ENCODE assay signal across 7 mouse cellular contexts in the genomic region with DNA sequence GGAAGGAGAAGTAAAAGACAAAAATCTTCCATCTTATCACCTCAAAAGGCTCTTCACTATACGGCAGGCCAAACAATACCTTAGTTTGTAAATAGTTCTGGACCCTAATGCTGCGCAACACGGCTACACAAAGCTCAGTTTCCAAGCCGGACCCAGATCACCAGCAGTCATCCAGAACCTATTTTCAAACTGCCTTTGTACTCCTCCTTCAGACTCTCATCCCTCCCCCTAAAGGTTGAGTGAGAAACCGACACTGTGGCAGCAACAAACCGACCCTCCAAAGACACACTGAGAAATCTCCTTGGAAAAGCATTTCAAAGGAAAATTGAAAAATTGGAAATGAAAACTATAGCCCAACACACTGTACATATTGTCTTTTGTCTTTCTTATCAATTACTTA. TPM values are rescaled to one million over a fixed set of nuclear protein-coding genes. Genes with fewer than 3 reads are reported as not detected.
DNase-seq lines count a peak whose midpoint lies in the region; ATAC-seq and TF ChIP-seq lines count a peak whose summit lies in the region.

No protein-coding gene starts in this region.

- WGBS in lung, embryonic 15.5 days: 16% methylated on average over 6 of the region's 6 CpGs
- WGBS in forebrain, embryonic 10.5 days: 57% methylated on average over 6 of the region's 6 CpGs
- WGBS in limb, embryonic 14.5 days: 40% methylated on average over 6 of the region's 6 CpGs
- WGBS in stomach, embryonic 14.5 days: 27% methylated on average over 6 of the region's 6 CpGs

- peak overlapping the region; percentile 72 for H3K4me3 ChIP-seq in lung, embryonic 15.5 days
- H3K4me3 ChIP-seq in forebrain, embryonic 10.5 days: peak overlapping the region; percentile 68
- peak overlapping the region; percentile 66 for H3K4me3 ChIP-seq in limb, embryonic 14.5 days (replicated peaks; ENCODE audit: low read length)
- H3K4me3 ChIP-seq in stomach, embryonic 14.5 days (ENCODE audit: low read depth, low read length): peak overlapping the region; percentile 63

- DNase-seq in lung, postnatal 25 days (ENCODE audit: low spot score): no peak
- DNase-seq in forebrain, embryonic 10.5 days (ENCODE audit: extremely low spot score, low spot score): no peak
- DNase-seq in limb, embryonic 14.5 days (ENCODE audit: low spot score): no peak
- DNase-seq in ovary, adult 18-20 months (ENCODE audit: low spot score): no peak

- no peaks in the 10 kb centered on the region for H3K9me3 ChIP-seq in lung, embryonic 15.5 days
- no peaks in the 10 kb centered on the region for H3K9me3 ChIP-seq in forebrain, embryonic 10.5 days
- no peaks in the 10 kb centered on the region for H3K9me3 ChIP-seq in limb, embryonic 14.5 days (ENCODE audit: control insufficient read depth, low read length)
- H3K9me3 ChIP-seq in stomach, embryonic 14.5 days (ENCODE audit: control insufficient read depth, low read depth, low read length): no peaks in the 10 kb centered on the region

- H3K36me3 ChIP-seq in lung, embryonic 15.5 days: no peaks in the 10 kb centered on the region
- peaks cover 18% of the 10 kb centered on the region for H3K36me3 ChIP-seq in forebrain, embryonic 10.5 days (replicated peaks)
- H3K36me3 ChIP-seq in limb, embryonic 14.5 days (ENCODE audit: control insufficient read depth, insufficient read depth, low read length): no peaks in the 10 kb centered on the region
- H3K36me3 ChIP-seq in stomach, embryonic 14.5 days (ENCODE audit: control insufficient read depth, insufficient read depth, low read length): no peaks in the 10 kb centered on the region

- no peaks in the 10 kb centered on the region for H3K27me3 ChIP-seq in lung, embryonic 15.5 days
- no peaks in the 10 kb centered on the region for H3K27me3 ChIP-seq in forebrain, embryonic 10.5 days (ENCODE audit: poor library complexity, severe bottlenecking)
- no peaks in the 10 kb centered on the region for H3K27me3 ChIP-seq in limb, embryonic 14.5 days (ENCODE audit: control insufficient read depth, insufficient read depth, low read length)
- no peaks in the 10 kb centered on the region for H3K27me3 ChIP-seq in stomach, embryonic 14.5 days (ENCODE audit: control insufficient read depth, insufficient read depth, low read length)

- peak overlapping the region; percentile 64 for H3K4me2 ChIP-seq in lung, embryonic 15.5 days
- H3K4me2 ChIP-seq in limb, embryonic 14.5 days (replicated peaks; ENCODE audit: low read depth, low read length, severe bottlenecking): peak overlapping the region; percentile 53
- peak overlapping the region; percentile 74 for H3K4me2 ChIP-seq in stomach, embryonic 14.5 days (replicated peaks; ENCODE audit: low read depth, low read length)

- H3K27ac ChIP-seq in lung, embryonic 15.5 days: 0 out of 2 replicates have a peak overlapping the region, but pooled peaks have one; percentile 19
- peak overlapping the region; percentile 31; the same call in 1 of the 2 replicates for H3K27ac ChIP-seq in forebrain, embryonic 10.5 days
- H3K27ac ChIP-seq in limb, embryonic 14.5 days (replicated peaks; ENCODE audit: low read depth, low read length): no peak overlapping the region
- H3K27ac ChIP-seq in stomach, embryonic 14.5 days (ENCODE audit: low read length): no peak overlapping the region

- peaks cover 30% of the 10 kb centered on the region for H3K4me1 ChIP-seq in lung, embryonic 15.5 days
- H3K4me1 ChIP-seq in forebrain, embryonic 10.5 days: peaks cover 28% of the 10 kb centered on the region
- H3K4me1 ChIP-seq in limb, embryonic 14.5 days (ENCODE audit: control insufficient read depth, insufficient read depth, low read length): peaks cover 2% of the 10 kb centered on the region
- peaks cover 7% of the 10 kb centered on the region; the same call in 1 of the 2 replicates for H3K4me1 ChIP-seq in stomach, embryonic 14.5 days (ENCODE audit: control insufficient read depth, insufficient read depth, low read length)

- peak overlapping the region; percentile 48 for H3K9ac ChIP-seq in lung, embryonic 15.5 days
- peak overlapping the region; percentile 44 for H3K9ac ChIP-seq in limb, embryonic 14.5 days (ENCODE audit: low read depth, low read length, severe bottlenecking)
- peak overlapping the region; percentile 38; the same call in 1 of the 2 replicates for H3K9ac ChIP-seq in stomach, embryonic 14.5 days (replicated peaks; ENCODE audit: low read depth, low read length)

- no peak for ATAC-seq in lung, embryonic 15.5 days (ENCODE audit: borderline replicate concordance, extremely low read depth, low FRiP score, low TSS enrichment)
- ATAC-seq in limb, embryonic 14.5 days (ENCODE audit: low FRiP score, low read depth): no peak
- no peak for ATAC-seq in stomach, embryonic 14.5 days (ENCODE audit: insufficient number of reproducible peaks, insufficient read depth, low FRiP score, low read depth)
- no peak for ATAC-seq in CD4-positive, CD25-positive, alpha-beta regulatory T cell, adult 4 months

- no peak for TF ChIP-seq POLR2A in limb, embryonic 14.5 days (IDR thresholded peaks at IDR 0.05; ENCODE audit: borderline replicate concordance, extremely low read depth, insufficient read depth, insufficient read length)

RNA-seq across cellular contexts. Expression of a gene that starts 2.2 kb away (rescaled TPM):
- 61.5 and 66.0 TPM in 2 replicates for polyA plus RNA-seq in lung, embryonic 15.5 days (2015; fragmentation: Nextera tagmentation; extraction: Ambion mirVana)
- 40.6 and 43.9 TPM in 2 replicates for polyA plus RNA-seq in forebrain, embryonic 10.5 days (2016; fragmentation: Nextera tagmentation; extraction: Ambion mirVana)
- 85.0 and 92.1 TPM in 2 replicates for polyA plus RNA-seq in limb, embryonic 14.5 days (2012; rRNA removed)
- polyA plus RNA-seq in limb, embryonic 14.5 days (2014; fragmentation: Nextera tagmentation; extraction: Ambion mirVana): 46.0 and 47.7 TPM in 2 replicates
- 63.5 and 68.2 TPM in 2 replicates for polyA plus RNA-seq in stomach, embryonic 14.5 days (2014; fragmentation: Nextera tagmentation; extraction: Ambion mirVana)
- 1 to 10 TPM in 1 of 2 experiments, under 1 TPM in 1; 0.89 to 1.1 TPM for polyA plus RNA-seq in CD4-positive, CD25-positive, alpha-beta regulatory T cell, adult 4 months (2017; shearing (Covaris generic))

RNA-seq across cellular contexts. Expression of a gene that starts 10.5 kb away (rescaled TPM):
- polyA plus RNA-seq in lung, embryonic 15.5 days (2015; fragmentation: Nextera tagmentation; extraction: Ambion mirVana): 0.13 and 0.22 TPM in 2 replicates
- polyA plus RNA-seq in forebrain, embryonic 10.5 days (2016; fragmentation: Nextera tagmentation; extraction: Ambion mirVana): 0.32 and 0.58 TPM in 2 replicates
- 0.01 TPM in 1 of 2 replicates, not detected in the other for polyA plus RNA-seq in limb, embryonic 14.5 days (2012; rRNA removed)
- polyA plus RNA-seq in limb, embryonic 14.5 days (2014; fragmentation: Nextera tagmentation; extraction: Ambion mirVana): 0.14 and 0.15 TPM in 2 replicates
- polyA plus RNA-seq in stomach, embryonic 14.5 days (2014; fragmentation: Nextera tagmentation; extraction: Ambion mirVana): 0.39 and 0.45 TPM in 2 replicates
- under 1 TPM in 1 of 2 experiments, not detected in 1; 0.48 TPM for polyA plus RNA-seq in CD4-positive, CD25-positive, alpha-beta regulatory T cell, adult 4 months (2017; shearing (Covaris generic))

RNA-seq across cellular contexts. Expression of a gene that starts 22.2 kb away (rescaled TPM):
- 356 and 375 TPM in 2 replicates for polyA plus RNA-seq in lung, embryonic 15.5 days (2015; fragmentation: Nextera tagmentation; extraction: Ambion mirVana)
- polyA plus RNA-seq in forebrain, embryonic 10.5 days (2016; fragmentation: Nextera tagmentation; extraction: Ambion mirVana): 552 and 592 TPM in 2 replicates
- 224 and 297 TPM in 2 replicates for polyA plus RNA-seq in limb, embryonic 14.5 days (2012; rRNA removed)
- 274 and 276 TPM in 2 replicates for polyA plus RNA-seq in limb, embryonic 14.5 days (2014; fragmentation: Nextera tagmentation; extraction: Ambion mirVana)
- 262 and 316 TPM in 2 replicates for polyA plus RNA-seq in stomach, embryonic 14.5 days (2014; fragmentation: Nextera tagmentation; extraction: Ambion mirVana)
- polyA plus RNA-seq in CD4-positive, CD25-positive, alpha-beta regulatory T cell, adult 4 months (2017; shearing (Covaris generic)): 100 to 1,000 TPM in 1 of 2 experiments, 10 to 100 TPM in 1; 96.4 to 131 TPM

RNA-seq across cellular contexts. Expression of a gene that starts 29.5 kb away (rescaled TPM):
- polyA plus RNA-seq in lung, embryonic 15.5 days (2015; fragmentation: Nextera tagmentation; extraction: Ambion mirVana): not detected in 2 replicates
- polyA plus RNA-seq in forebrain, embryonic 10.5 days (2016; fragmentation: Nextera tagmentation; extraction: Ambion mirVana): not detected in 2 replicates
- polyA plus RNA-seq in limb, embryonic 14.5 days (2012; rRNA removed): not detected in 2 replicates
- not detected in 2 replicates for polyA plus RNA-seq in limb, embryonic 14.5 days (2014; fragmentation: Nextera tagmentation; extraction: Ambion mirVana)
- polyA plus RNA-seq in stomach, embryonic 14.5 days (2014; fragmentation: Nextera tagmentation; extraction: Ambion mirVana): not detected in 2 replicates
- not detected for polyA plus RNA-seq in CD4-positive, CD25-positive, alpha-beta regulatory T cell, adult 4 months (2017; shearing (Covaris generic))

RNA-seq across cellular contexts. Expression of a gene that starts 29.8 kb away (rescaled TPM):
- 37.1 and 38.0 TPM in 2 replicates for polyA plus RNA-seq in lung, embryonic 15.5 days (2015; fragmentation: Nextera tagmentation; extraction: Ambion mirVana)
- 50.1 and 51.5 TPM in 2 replicates for polyA plus RNA-seq in forebrain, embryonic 10.5 days (2016; fragmentation: Nextera tagmentation; extraction: Ambion mirVana)
- 20.4 and 20.7 TPM in 2 replicates for polyA plus RNA-seq in limb, embryonic 14.5 days (2012; rRNA removed)
- polyA plus RNA-seq in limb, embryonic 14.5 days (2014; fragmentation: Nextera tagmentation; extraction: Ambion mirVana): 33.6 and 33.7 TPM in 2 replicates
- polyA plus RNA-seq in stomach, embryonic 14.5 days (2014; fragmentation: Nextera tagmentation; extraction: Ambion mirVana): 38.3 and 38.6 TPM in 2 replicates
- polyA plus RNA-seq in CD4-positive, CD25-positive, alpha-beta regulatory T cell, adult 4 months (2017; shearing (Covaris generic)): 10 to 100 TPM; 14.9 to 18.3 TPM

Comparison
In these comparisons a context has a peak if more than half of its experiments do, and no peak if none do; other contexts are left out.
1. H3K27ac ChIP-seq: peak in lung, embryonic 15.5 days (single experiment) and forebrain, embryonic 10.5 days (single experiment); none in limb, embryonic 14.5 days (single experiment) and stomach, embryonic 14.5 days (single experiment).
2. RNA of a gene that starts 2.2 kb away (polyA plus RNA-seq): 46.0 to 92.1 TPM in limb, embryonic 14.5 days, 61.5 to 66.0 TPM in lung, embryonic 15.5 days, 63.5 to 68.2 TPM in stomach, embryonic 14.5 days and 40.6 to 43.9 TPM in forebrain, embryonic 10.5 days; 0.89 to 1.1 TPM in CD4-positive, CD25-positive, alpha-beta regulatory T cell, adult 4 months; every median in the first group is over 10 times any median in the second.
3. Peak in every context shown above with its lines, with median percentiles within 50 percentile points of each other: H3K4me2 ChIP-seq, H3K4me3 ChIP-seq and H3K9ac ChIP-seq.